Mouse (Mus musculus) urinary bladder, postnatal 25 days (tissue): Measurements from ENCODE around the gene Abi1.
"Not testable (repeated sequence)": the region's sequence is repeated elsewhere in the genome, so short reads cannot be mapped to it uniquely, and the experiment has no call there.

ENCODE experiments used
- DNase-seq: peaks from one replicate; pipeline ENCODE4 v3.0.0; 2022; ENCODE audit warnings: low spot score

The Abi1 gene

DNA sequence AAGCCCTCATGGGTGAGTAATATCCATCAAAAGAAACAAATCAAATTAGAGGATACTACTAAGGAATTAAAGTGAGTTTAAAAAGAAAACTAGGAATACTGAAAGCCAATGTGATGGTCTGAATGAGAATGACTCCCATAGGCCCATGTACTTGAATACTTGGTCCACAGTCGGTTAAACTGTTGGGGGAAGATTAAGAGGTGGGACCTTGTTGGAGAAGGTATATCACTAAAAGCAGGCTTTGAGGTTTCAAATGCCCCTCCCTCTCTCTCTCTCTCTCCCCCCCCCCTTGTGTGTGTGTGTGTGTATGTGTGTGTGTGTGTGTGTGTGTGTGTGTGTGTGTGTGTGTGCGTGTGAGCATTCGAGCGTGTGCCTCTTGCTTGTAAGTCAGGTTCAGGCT, 9.4 kb downstream of the Abi1 start:
- DNase-seq, result no peak

DNA sequence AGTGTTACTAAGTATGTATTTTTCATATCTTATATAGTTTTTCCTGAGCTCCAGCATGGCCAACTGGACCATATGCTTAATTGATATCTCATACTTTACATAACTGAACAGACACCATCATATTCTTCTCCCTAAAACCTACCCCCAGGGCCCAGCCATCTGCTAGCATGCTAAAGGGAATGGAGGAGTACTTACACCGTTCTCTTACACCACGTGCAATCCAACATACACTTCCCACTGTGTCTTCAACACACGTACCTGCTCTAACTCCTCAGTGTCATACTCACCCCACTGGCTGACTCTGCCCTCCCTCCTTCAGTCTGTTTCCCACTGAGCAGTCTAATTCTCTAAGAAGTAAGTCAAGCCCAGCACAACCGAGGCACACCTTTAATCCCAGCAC, 11.2 kb downstream of the Abi1 start:
- no peak for DNase-seq

DNA sequence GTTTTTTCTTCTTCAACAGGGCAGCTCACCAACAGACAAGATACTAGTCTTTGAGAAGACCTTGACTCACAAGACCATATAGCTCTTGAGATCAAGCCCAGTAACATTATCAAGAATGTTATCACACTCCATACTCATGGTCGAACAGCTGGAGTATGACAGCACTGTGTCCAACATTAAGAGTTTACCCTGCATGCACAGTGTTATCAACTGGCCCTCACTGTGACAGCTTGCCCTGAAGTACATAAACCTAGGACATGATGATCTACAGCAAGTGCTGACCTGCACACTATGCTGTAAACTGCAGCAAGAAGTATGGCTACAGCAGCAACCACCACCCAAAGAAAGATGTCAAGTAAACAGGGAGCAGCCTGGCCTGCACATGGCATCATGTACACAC, 13.7 kb downstream of the Abi1 start:
- DNase-seq, result no peak

DNA sequence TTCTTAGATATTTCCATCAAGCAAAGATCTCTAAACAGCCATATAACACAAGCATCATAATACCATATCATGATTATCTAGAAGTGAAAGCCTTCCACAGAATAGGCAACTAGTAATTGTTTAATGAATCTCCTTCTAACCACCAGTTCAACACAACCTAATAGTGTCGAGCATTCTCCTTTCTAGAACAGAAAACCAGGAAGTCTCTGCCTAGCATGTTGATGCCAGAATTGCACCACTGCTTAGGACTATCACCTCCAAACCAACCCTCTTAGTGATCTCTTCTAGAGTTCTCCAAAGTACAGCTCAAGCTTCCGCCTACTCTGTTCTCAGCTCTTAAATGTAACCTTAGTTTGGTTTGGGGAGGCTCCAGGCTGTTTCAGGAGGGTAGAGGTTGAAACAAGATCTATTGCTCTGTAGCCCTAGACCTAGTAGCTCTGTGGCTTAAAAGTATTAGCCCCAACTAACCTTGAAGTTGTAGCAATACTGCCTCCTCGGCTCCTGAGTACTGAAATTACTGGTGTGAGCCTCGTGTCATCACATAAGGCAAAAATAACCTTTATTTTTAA, 16.2 kb downstream of the Abi1 start:
- no peak for DNase-seq

DNA sequence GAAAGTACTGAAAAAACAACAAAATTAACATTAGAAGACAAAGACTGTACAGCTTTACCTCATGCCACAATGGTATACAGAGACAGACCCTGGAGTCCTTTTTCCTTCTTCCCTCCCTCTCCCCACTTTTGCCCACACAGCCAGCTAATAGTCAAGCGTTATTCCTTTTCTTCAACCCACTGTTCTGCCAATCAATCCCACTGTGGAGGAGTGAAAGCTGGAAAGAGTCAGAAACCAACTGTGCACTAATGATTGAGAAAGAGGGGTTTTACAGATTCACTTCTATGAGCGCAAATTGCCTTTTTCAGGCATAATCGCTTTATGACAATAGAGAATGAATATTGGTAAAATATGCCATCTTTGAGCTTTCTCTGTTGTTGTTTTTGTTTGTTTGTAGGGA, 17.0 kb downstream of the Abi1 start:
- no peak for DNase-seq

DNA sequence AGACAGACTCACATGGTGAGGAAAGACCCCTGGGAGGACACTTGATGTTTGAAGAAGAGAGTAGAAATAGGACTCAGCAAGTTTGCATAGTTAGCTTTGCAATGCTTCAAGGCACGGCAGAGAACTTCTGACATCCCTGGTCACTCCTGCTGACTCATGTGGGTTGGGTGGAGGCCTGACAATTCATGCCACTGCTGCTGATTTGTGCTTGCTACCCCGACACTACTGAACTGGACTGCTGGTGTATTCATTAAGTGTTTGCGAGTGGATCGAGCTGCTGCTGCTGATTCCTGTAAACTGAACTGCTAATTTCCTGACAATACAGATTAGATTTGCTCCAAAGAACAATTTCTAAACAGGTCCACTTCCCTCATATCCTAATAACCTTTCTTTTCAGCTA, 18.3 kb downstream of the Abi1 start:
- DNase-seq, result peak; percentile 30

DNA sequence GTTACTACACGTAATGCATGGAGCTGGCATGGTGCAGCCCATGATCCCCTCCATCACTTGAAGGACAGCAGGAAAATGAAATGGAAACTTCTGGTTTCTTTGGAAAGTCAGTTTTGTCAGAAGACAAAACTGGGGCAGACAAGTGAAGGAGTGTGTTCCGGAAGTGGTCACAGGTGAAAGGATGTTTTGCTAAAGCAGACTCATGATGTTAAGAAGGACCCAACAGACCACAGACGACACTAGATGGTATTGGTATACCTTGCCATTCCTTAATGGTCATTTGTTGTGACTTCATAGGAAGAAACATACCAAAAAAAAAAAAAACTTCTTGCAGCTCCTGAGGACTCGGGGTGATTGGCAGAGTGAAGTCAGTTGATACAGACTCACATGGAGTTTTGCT, 18.7 kb downstream of the Abi1 start:
- no peak for DNase-seq

DNA sequence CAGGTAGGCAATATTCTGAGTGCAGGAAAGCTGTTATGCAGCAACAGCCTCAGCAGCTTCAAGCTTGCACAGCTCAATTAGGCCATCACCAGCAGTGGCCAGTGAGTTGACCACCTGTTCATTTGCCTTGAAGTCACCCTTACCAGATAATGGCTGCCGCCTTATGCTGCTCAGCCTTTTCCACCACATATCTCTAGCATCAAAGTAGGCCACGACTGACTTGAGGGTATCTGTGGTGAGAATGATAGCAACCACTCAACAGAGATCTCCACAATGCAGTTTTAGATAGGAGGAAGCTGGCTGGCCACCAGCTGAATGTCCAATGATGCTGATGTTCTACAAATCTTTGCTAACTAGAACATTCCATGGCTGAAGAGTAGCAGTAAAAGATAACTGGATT, 20.9 kb downstream of the Abi1 start:
- DNase-seq, result no peak

DNA sequence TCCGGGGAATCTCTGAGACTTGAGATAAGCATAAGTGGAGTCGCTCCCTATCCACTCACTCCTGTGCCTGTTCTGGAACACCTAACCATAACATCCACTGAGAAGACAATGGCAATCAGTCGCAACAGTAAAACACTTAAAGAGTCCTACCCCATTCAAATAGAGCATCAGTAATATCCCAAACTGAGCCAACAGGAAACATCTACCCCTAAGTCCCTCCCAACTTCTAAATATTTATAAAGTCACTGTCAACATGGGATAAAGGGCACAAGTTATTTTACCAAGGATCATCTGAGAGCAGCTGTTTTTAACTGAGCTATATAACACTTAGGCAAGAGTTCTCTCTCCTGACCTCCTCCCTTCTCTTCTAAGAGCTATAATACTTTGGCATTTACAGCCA, 23.9 kb downstream of the Abi1 start:
- no peak for DNase-seq

DNA sequence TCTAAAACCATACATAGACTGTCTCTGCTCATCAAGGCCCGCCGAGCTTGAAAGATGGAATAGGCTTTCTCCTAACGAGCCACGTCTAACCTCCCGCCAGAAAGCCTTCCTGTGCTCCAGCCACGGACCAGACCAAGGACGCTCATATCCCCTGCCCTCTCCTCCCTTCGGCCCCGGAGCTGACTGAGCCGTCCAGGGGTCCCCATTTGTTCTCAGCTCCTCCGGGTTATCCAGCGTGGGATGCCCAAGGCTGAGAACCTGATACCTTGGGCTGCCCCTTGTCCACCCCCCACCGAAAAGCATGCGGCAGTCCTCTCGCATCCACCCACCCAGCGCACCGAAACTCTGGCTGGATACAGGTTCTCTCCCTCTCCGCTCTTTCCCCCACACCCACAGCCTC, 24.7 kb downstream of the Abi1 start:
- DNase-seq, result no peak

DNA sequence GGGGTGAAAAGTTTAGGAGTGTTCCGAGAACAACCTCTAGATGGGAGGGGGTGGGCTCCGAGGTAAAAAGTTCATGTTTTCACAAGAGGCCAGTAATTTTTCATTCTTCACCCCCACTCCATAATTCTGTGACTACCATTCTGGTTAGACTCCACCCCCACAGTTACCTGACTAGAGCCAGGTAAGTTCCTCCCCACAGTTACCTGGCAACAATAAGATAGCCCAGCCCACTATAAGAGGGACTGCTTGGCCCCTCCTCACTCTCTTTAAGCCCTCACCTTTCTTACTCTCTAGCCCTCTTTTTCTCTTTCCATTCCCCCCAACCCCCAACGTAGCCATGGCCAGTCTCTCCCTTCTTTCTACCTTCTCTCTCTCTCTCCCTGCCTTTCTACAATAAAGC, 25.1 kb downstream of the Abi1 start:
- not testable (repeated sequence) for DNase-seq

DNA sequence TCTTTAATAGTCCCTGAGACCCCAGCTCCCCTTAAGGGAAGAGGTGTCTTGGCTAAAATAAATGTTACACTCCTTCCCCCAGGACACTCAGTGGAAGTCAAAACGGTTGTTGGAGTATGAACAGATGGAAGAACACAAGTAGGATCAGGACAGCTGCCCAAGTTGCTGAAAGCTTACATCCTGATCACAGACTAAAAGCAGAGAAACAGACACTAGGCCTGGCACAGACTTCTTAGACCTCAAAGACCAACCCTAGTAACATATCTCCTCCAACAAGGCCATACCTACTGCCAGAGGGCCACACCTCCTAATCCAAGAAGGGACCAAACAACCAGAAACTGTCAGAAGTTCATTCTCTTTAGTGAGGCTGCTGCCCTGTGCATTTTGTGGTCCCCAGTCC, 31.8 kb downstream of the Abi1 start:
- no peak for DNase-seq

DNA sequence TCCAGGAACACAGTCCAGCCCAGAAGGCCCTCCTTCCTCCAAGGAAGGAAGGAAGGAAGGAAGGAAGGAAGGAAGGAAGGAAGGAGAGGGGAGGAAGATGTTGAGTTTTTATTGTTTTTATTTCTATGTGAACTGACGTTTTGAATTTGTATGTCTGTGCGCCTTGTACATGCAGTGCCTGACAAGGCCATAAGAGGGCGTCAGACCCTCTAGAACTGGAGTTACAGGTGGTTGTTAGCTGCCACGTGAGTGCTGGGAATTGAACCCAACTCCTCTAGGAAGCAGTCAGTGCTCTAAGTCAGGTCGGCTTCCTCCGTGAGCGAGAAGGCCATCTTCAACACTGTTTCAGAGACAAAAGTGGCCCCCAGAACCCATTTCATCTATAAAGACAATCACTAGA, 32.5 kb downstream of the Abi1 start:
- DNase-seq, result no peak

DNA sequence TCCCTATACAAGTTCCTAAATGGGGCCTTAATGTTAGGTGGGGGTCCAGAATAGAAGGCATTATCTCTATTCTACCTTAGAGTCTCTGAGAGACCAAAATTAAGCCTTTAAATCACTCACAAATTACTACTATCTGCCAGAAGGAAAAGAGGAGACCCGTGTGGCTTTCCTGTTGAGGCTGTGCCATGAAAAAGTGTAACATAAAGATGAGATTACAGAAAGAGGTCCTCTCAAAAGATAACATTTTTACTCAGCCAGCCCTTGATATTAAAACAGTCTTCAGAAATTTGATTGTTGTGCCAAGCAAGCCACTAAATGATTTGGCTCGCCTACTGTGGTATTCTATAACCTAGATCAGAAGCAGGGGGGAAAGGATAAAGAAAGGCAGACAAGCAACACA, 32.9 kb downstream of the Abi1 start:
- DNase-seq, result no peak

DNA sequence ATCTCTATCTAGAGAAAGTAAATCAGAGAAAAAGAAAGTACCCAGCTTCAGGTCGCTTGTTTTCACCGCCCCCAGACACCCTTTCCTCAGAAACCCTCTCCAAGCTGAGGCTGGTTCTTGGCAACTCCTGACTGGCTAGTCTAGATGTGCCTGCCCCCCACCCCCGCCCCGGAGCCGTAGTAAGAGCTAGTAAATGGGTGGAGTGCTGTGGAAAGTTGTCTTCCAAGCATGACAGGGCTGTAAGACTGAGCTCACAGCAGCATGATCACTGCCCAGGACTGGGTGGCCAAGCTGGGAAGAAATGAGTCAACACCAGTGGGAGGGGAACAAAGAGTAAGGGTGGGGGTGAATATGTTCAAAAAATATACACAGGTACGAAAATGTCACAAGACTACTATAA, 33.8 kb downstream of the Abi1 start:
- DNase-seq, result peak; percentile 21

DNA sequence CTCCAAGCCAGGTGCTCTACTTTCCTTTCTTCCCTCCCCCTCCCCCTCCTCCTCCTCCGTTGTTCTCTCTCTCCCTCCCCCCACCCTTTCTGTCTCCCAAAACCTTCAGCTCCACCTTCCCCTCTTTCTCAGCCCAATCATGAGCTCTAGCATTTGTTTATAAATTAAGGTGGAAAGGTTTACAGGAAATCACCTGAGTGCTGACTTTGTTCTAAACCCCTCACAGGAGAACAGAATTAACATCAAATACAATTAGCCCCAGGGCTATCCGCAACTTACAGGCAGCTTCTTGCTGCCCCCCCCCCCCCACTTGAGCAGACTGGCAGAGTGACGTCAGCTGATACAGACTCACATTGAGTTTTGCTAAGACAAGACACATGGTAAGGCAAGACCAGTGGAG, 37.4 kb downstream of the Abi1 start:
- no peak for DNase-seq

DNA sequence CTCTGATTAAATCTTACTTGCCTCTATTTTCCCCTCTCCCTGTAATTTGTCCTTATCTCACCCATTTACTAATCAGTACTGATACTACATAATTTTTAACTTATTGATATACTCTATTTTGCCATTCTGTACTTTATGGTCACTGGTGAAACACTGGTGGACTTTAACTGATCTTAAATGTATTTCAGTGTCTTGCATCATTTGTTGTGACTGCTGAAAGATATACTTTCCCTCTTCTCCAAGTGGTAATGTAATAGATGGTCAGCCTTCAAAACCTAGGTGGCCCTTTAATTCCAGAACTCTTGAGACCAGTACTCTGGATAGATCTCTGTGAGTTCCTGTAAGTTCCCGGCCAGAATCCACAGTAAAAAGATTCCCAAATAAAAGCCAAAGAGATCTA, 40.4 kb downstream of the Abi1 start:
- DNase-seq, result no peak

DNA sequence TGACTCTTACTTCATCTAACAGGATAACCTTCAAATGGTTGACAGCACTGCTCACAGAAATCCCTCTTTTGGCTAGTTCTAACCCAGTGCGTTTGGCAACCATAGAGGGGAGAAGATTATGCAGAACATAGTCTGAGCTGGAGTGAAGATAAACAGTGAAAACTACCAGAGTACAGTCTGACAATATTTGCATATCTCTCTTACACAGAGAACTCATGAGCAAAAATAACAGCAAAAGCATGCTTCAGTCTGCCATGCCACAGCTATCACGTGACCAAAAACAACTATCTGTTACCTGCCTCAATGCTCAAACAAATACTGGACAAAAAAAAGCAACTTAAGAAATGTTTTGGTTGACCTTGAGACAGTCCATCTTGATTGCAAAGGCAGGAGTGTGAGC, 41.2 kb downstream of the Abi1 start:
- no peak for DNase-seq

DNA sequence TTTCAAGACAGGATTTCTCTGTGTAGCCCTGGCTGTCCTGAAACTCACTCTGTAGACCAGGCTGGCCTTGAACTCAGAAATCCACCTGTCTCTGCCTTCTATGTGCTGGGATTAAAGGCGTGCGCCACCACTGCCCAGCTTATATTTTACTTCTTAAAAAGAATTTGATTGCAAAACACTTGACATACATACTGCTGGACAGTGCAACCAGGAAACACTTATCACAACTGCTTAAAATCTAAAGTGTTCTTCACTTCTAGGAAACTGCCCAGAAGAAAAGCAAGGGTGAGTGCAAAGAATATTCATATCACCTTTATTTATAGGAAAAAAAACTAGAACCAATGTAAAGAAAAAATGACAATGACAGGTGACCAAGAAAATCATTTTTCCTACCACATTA, 42.0 kb downstream of the Abi1 start:
- no peak for DNase-seq

DNA sequence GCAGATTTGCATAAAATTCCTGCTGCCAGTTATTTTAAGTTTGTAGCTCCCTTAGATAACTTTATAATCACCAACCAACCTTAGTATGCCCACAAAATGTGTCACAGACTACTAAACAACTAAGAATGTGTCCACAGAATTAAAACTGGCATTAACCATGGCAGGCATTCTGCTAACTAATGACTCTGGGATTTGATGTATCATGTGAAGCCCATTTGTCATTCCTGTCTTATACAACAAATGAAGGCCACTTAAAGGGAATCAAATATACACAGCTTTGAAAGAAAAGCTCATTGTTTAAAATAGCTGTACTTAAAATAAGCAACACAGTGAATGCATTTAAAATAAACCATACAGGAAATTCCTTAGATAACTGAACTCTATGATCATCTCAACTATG, 44.0 kb downstream of the Abi1 start:
- DNase-seq, result no peak

DNA sequence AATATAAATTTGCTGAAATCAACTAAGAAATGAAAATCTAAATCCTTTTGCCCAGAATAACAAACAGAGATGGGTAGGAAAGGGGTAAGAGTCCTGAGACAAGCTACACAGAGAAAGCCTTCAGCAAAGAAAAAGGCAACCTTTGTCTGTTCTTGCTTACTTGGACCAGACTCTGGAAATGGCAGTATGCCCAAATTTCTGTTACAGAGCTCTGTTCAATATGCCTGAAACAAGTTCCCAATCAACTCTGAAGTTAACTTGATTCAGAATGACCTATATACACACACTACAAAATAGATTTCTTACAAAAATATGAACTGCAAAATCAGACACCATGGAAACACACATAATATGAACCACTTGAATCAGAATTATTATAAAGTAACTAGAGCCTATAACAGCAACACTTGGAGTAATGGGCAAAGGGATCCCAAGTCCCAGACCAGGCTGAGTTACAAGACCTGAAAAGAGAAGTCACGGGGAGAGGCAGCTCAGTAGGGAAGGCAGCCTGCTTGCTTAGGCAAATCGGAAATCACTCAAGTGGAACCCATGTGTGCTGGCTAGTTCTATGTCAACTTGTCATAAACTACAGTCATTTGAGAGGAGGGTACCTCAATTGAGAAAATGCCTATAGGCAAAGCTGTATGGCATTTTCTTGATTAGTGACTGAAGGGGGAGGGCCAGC, 53.9 kb downstream of the Abi1 start:
- no peak for DNase-seq

DNA sequence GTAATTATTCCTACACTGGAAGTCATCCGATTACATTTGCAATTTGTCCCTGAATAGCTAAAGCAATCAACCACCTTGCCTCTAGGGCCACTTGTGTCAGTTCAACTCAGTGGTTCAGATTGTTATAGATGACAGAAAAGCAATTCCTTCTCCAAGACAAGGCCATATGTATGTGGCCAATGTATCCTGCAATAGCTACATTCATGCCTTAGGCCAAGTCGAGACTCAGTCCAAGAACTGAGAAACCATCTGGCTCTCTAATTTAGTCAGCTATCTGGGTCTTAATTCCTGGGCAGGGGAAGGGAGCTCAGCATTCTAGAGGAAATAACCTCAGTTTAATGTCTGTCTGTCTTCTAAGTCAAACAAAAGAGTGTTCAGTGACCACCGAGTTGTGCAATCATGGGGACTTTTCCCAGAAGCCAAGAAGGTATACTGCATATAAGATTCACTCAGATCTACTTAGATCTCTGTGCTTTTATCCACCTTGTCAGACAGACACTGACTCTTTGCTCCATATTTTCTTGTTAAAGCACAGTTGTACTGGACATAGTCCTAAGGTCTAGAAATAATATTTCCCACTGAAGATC, 62.6 kb downstream of the Abi1 start:
- DNase-seq, result no peak

DNA sequence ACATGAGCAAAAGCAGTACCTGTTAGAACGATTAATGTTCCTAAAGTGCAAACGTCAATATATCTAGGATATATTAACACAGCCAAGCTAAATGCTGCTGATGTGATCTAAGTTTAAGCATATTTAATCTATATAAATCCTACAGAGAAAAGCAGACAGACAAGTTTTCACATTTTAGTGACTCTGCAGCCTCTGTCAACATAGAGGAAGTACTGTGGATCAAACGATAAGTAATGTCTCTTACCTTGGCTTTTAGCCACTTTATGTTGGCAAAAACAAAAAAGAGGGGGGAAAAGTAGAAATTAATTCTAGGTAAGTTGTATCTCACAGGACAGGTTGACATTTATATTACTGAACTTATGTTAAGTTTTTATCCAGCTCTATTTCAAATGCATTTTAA, 77.1 kb downstream of the Abi1 start:
- no peak for DNase-seq

DNA sequence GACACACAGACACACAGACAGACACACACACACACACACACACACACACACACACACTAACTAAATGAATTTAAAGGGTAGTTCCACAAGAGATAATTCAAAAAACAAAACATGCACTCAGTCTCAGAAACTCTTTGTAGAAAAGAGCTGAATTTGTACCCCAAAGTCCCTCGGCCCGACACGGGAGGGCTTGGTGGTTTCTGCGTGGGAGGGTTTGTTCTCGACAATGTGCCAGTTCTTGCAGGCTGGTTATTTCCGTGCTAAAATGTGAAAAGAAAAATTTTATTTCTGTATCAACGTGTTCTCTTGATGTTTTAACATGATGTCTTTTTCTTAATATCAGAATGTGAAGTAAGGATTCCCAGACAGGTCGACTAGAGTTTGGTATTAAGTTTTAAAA, 77.8 kb downstream of the Abi1 start:
- no peak for DNase-seq
